In the genomic region with DNA sequence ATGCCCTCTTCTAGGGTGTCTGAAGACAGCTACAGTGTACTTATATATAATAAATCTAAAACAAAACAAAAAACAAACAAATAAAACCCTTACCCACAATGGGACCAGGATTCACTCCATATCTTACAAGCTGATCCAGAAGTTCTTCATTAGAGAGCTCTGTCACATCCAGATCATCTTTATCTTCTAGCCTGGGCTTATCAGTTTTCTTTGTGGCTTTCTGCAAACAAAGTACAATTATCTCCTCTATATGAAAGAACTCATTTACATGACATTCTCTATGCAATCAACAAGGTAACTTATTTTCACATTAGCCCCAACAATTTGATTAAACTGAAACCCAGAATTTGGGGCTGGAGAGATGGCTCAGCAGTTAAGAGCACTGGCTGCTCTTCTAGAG, we compare ENCODE assay signal across 27 mouse cellular contexts. TPM values are rescaled to one million over a fixed set of nuclear protein-coding genes. Genes with fewer than 3 reads are reported as not detected.
A peak's percentile ranks its signal among the peaks of the same experiment; 100 is the strongest.
DNase-seq lines count a peak whose midpoint lies in the region; ATAC-seq lines count a peak whose summit lies in the region.
"Had no signal": no experiment of that assay in that cellular context is flagged by ENCODE, and none has a peak within 500 bp of the region (broad histone marks: within the 10 kb centered on the region; RNA-seq: fewer than 3 reads in every experiment).

No protein-coding gene starts in this region.

- H3K36me3 ChIP-seq in erythroblast, embryonic 14.5 days (ENCODE audit: control insufficient read depth), result peaks cover 91% of the 10 kb centered on the region
- H3K36me3 ChIP-seq in heart, embryonic 16.5 days (ENCODE audit: control insufficient read depth, insufficient read depth), result peaks cover 40% of the 10 kb centered on the region
- H3K36me3 ChIP-seq in liver, embryonic 13.5 days, result peaks cover 76% of the 10 kb centered on the region

- intact Hi-C loops in heart, postnatal 25 days (cut with DNase I), result no loop called here

- peaks cover 71% of the 10 kb centered on the region for H3K4me1 ChIP-seq in erythroblast, embryonic 14.5 days (ENCODE audit: control insufficient read depth)
- peaks cover 12% of the 10 kb centered on the region for H3K4me1 ChIP-seq in heart, embryonic 16.5 days (ENCODE audit: control insufficient read depth, insufficient read depth, low read length)
- H3K4me1 ChIP-seq in liver, embryonic 13.5 days (replicated peaks), result peaks cover 67% of the 10 kb centered on the region

- no peak for ATAC-seq in erythroblast, adult 5-6 weeks (replicated peaks; ENCODE audit: low FRiP score, poor library complexity, severe bottlenecking)
- no peak for ATAC-seq in heart, embryonic 16.5 days (replicated peaks; ENCODE audit: extremely low read depth, insufficient read depth, low FRiP score)
- no peak for ATAC-seq in liver, embryonic 13.5 days (ENCODE audit: low read depth)
- ATAC-seq: forebrain, embryonic 13.5 days; forebrain, embryonic 16.5 days; hindbrain, embryonic 16.5 days; intestine, embryonic 15.5 days had no signal

- peak overlapping the region; percentile 7 for H3K4me3 ChIP-seq in erythroblast, embryonic 14.5 days (replicated peaks)
- no peak overlapping the region for H3K4me3 ChIP-seq in heart, embryonic 16.5 days (ENCODE audit: low read length)
- H3K4me3 ChIP-seq in liver, embryonic 13.5 days (replicated peaks), result no peak overlapping the region
- H3K4me3 ChIP-seq: embryonic facial prominence, embryonic 12.5 days; embryonic facial prominence, embryonic 15.5 days; forebrain, embryonic 10.5 days; forebrain, embryonic 13.5 days; heart, embryonic 13.5 days; hindbrain, embryonic 10.5 days; hindbrain, embryonic 13.5 days; intestine, embryonic 15.5 days had no signal

- H3K4me2 ChIP-seq in heart, embryonic 16.5 days (ENCODE audit: low read depth, low read length), result no peak overlapping the region
- 0 out of 2 replicates have a peak overlapping the region, but pooled peaks have one; percentile 2 for H3K4me2 ChIP-seq in liver, embryonic 13.5 days
- H3K4me2 ChIP-seq: embryonic facial prominence, embryonic 12.5 days; embryonic facial prominence, embryonic 15.5 days; forebrain, embryonic 13.5 days; hindbrain, embryonic 13.5 days; intestine, embryonic 15.5 days had no signal

- H3K9ac ChIP-seq in heart, embryonic 16.5 days (ENCODE audit: low read length), result no peak overlapping the region
- no peak overlapping the region for H3K9ac ChIP-seq in liver, embryonic 13.5 days
- H3K9ac ChIP-seq: embryonic facial prominence, embryonic 12.5 days; embryonic facial prominence, embryonic 15.5 days; forebrain, embryonic 13.5 days; hindbrain, embryonic 13.5 days; intestine, embryonic 15.5 days had no signal

- peak overlapping the region; percentile 15; the same call in 1 of the 2 replicates for H3K27ac ChIP-seq in heart, embryonic 16.5 days (ENCODE audit: low read length)
- H3K27ac ChIP-seq in liver, embryonic 13.5 days, result no peak overlapping the region; the same call in 1 of the 2 replicates
- H3K27ac ChIP-seq: embryonic facial prominence, embryonic 12.5 days; embryonic facial prominence, embryonic 15.5 days; forebrain, embryonic 10.5 days; forebrain, embryonic 13.5 days; hindbrain, embryonic 10.5 days; hindbrain, embryonic 13.5 days; intestine, embryonic 15.5 days had no signal

- no peak for DNase-seq in heart, postnatal 25 days (ENCODE audit: low spot score)
- no peak for DNase-seq in liver, embryonic 13.5 days
- no peak for DNase-seq in liver
- DNase-seq in thymus, postnatal 0 days (ENCODE audit: low spot score), result no peak
- DNase-seq: adrenal gland, adult 2 months; adrenal gland, postnatal 14 days; cerebellum, adult 11 months; cerebellum, adult 2 months; cerebellum, adult 9-11 months; cerebellum, postnatal 25 days; gastrocnemius, postnatal 14 days; heart, adult 18-20 months; heart, postnatal 14 days had no signal

- H3K9me3 ChIP-seq in erythroblast, embryonic 14.5 days (ENCODE audit: control insufficient read depth, low read length), result no peaks in the 10 kb centered on the region
- no peaks in the 10 kb centered on the region for H3K9me3 ChIP-seq in heart, embryonic 16.5 days (replicated peaks; ENCODE audit: control insufficient read depth, low read length)
- no peaks in the 10 kb centered on the region for H3K9me3 ChIP-seq in liver, embryonic 13.5 days (replicated peaks)
- H3K9me3 ChIP-seq: embryonic facial prominence, embryonic 12.5 days; embryonic facial prominence, embryonic 15.5 days; forebrain, embryonic 10.5 days; forebrain, embryonic 13.5 days; G1E; heart, embryonic 13.5 days; hindbrain, embryonic 10.5 days; hindbrain, embryonic 13.5 days; intestine, embryonic 15.5 days had no signal

- H3K27me3 ChIP-seq in erythroblast, embryonic 14.5 days (ENCODE audit: control insufficient read depth), result no peaks in the 10 kb centered on the region
- no peaks in the 10 kb centered on the region for H3K27me3 ChIP-seq in heart, embryonic 16.5 days (ENCODE audit: control insufficient read depth, insufficient read depth, low read length)
- H3K27me3 ChIP-seq in liver, embryonic 13.5 days, result no peaks in the 10 kb centered on the region
- H3K27me3 ChIP-seq: embryonic facial prominence, embryonic 12.5 days; embryonic facial prominence, embryonic 15.5 days; forebrain, embryonic 13.5 days; heart, embryonic 13.5 days; hindbrain, embryonic 13.5 days; intestine, embryonic 15.5 days had no signal

RNA-seq across cellular contexts. Expression of a gene that starts 15.3 kb away (rescaled TPM):
- polyA plus RNA-seq in erythroblast, embryonic 14.5 days (2012), result 25.2 and 37.9 TPM in 2 replicates
- 114 and 144 TPM in 2 replicates for total RNA-seq in erythroblast, adult 5-6 weeks (2015; ENCODE audit: low replicate concordance)
- 181 and 340 TPM in 2 replicates for total RNA-seq in erythroblast, adult 5-6 weeks (2017; ENCODE audit: low replicate concordance)
- 148 and 153 TPM in 2 replicates for polyA plus RNA-seq in heart, embryonic 16.5 days (2015; fragmentation: Nextera tagmentation; extraction: Ambion mirVana)
- 10 to 100 TPM; 40.1 to 45.7 TPM for total RNA-seq in heart, postnatal 25 days (2021)
- polyA plus RNA-seq in liver, embryonic 13.5 days (2015; fragmentation: Nextera tagmentation; extraction: Ambion mirVana), result 131 and 169 TPM in 2 replicates
- polyA plus RNA-seq in thymus, postnatal 0 days (2015; fragmentation: Nextera tagmentation; extraction: Ambion mirVana), result 234 and 263 TPM in 2 replicates

RNA-seq across cellular contexts. Expression of a gene that starts 42.0 kb away (rescaled TPM):
- polyA plus RNA-seq in erythroblast, embryonic 14.5 days (2012), result 18.7 and 21.2 TPM in 2 replicates
- 113 and 194 TPM in 2 replicates for total RNA-seq in erythroblast, adult 5-6 weeks (2015; ENCODE audit: low replicate concordance)
- total RNA-seq in erythroblast, adult 5-6 weeks (2017; ENCODE audit: low replicate concordance), result 46.6 and 48.1 TPM in 2 replicates
- 1,186 and 1,208 TPM in 2 replicates for polyA plus RNA-seq in heart, embryonic 16.5 days (2015; fragmentation: Nextera tagmentation; extraction: Ambion mirVana)
- 1,000 to 10,000 TPM; 2,502 to 2,645 TPM for total RNA-seq in heart, postnatal 25 days (2021)
- polyA plus RNA-seq in liver, embryonic 13.5 days (2015; fragmentation: Nextera tagmentation; extraction: Ambion mirVana), result 283 and 285 TPM in 2 replicates
- polyA plus RNA-seq in thymus, postnatal 0 days (2015; fragmentation: Nextera tagmentation; extraction: Ambion mirVana), result 416 and 468 TPM in 2 replicates

Comparison
In these comparisons a context has a peak if more than half of its experiments do, and no peak if none do; other contexts are left out.
1. RNA of a gene that starts 42.0 kb away (polyA plus RNA-seq): 1,186 to 1,208 TPM in heart, embryonic 16.5 days, 416 to 468 TPM in thymus, postnatal 0 days and 283 to 285 TPM in liver, embryonic 13.5 days; 18.7 to 21.2 TPM in erythroblast, embryonic 14.5 days; every median in the first group is over 10 times any median in the second.